Mouse (Mus musculus): ENCODE measurements around the gene Ppp6c.

Ppp6c gene

DNA sequence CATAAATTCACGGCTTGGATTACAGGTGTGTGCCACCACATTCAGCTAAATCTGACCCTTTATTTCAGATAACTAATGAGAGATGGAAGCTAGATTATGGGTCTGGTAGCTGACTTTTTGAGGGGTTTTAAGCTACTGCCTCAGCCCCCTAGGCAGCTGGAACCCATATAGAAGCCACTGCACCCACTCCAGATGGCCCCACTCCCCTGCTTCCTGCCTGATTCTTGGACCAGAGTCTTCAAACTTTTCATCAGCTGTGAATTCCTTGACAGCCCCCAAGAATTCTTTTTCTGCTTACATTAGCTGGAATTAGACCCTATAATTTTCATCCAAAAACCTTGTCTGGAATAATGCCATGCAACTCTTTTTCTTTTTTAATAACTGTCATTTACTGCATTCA is 79.8 kb downstream of the Ppp6c start:
- in situ Hi-C loops (cut with MboI, MseI), result loop anchor here (25.0 kb wide), 1 partner anchor 1384 kb away; no protein-coding TSS in a partner anchor
